Mouse (Mus musculus): Measurements from ENCODE around the gene Phospho1. TPM values are rescaled to one million over a fixed set of nuclear protein-coding genes. Genes with fewer than 3 reads are reported as not detected.
A peak's percentile ranks its signal among the peaks of the same experiment; 100 is the strongest.

Gene Phospho1
- polyA plus RNA-seq, 1 experiment from 2014 or later: 14.9 TPM

GRCm38 (mm10) chr11:95828181-95828964, 4.1 kb downstream of the Phospho1 start:
- WGBS: 70% methylated on average over 11 of the region's 11 CpGs
- no peak overlapping the region for H3K9ac ChIP-seq (ENCODE audit: low read depth, low read length)
- H3K27ac ChIP-seq (replicated peaks; ENCODE audit: low read depth, low read length): no peak overlapping the region
- ATAC-seq (ENCODE audit: low read depth): no peak
- H3K4me3 ChIP-seq (ENCODE audit: low read depth, low read length): no peak overlapping the region
- H3K27me3 ChIP-seq (replicated peaks; ENCODE audit: control insufficient read depth, insufficient read depth, low read length): peaks cover 83% of the 10 kb centered on the region
- H3K36me3 ChIP-seq (ENCODE audit: control insufficient read depth, insufficient read depth, low read length): no peaks in the 10 kb centered on the region
- peaks cover 10% of the 10 kb centered on the region for H3K4me1 ChIP-seq (ENCODE audit: control insufficient read depth, insufficient read depth, low read length)
- DNase-seq (ENCODE audit: low spot score): no peak
- no peaks in the 10 kb centered on the region for H3K9me3 ChIP-seq (ENCODE audit: control insufficient read depth, low read length)
- no peak overlapping the region for H3K4me2 ChIP-seq (ENCODE audit: low read depth, low read length)

GRCm38 (mm10) chr11:95829526-95830050, 5.3 kb downstream of the Phospho1 start:
- H3K4me2 ChIP-seq (ENCODE audit: low read depth, low read length): no peak overlapping the region
- 31% methylated on average over 4 of the region's 4 CpGs for WGBS

GRCm38 (mm10) chr11:95830411-95831275, 6.3 kb downstream of the Phospho1 start:
- H3K9me3 ChIP-seq (ENCODE audit: control insufficient read depth, low read length): no peaks in the 10 kb centered on the region
- H3K4me3 ChIP-seq (ENCODE audit: low read depth, low read length): peak overlapping the region; percentile 34
- ATAC-seq (ENCODE audit: low read depth) (no peak), DNase-seq (ENCODE audit: low spot score) (no peak)
- no peak overlapping the region for H3K27ac ChIP-seq (replicated peaks; ENCODE audit: low read depth, low read length)
- H3K4me2 ChIP-seq (ENCODE audit: low read depth, low read length): peak overlapping the region; percentile 50
- 3% methylated on average over 61 of the region's 80 CpGs for WGBS
- peaks cover 93% of the 10 kb centered on the region for H3K27me3 ChIP-seq (replicated peaks; ENCODE audit: control insufficient read depth, insufficient read depth, low read length)
- H3K4me1 ChIP-seq (ENCODE audit: control insufficient read depth, insufficient read depth, low read length): peaks cover 5% of the 10 kb centered on the region; the same call in 1 of the 2 replicates
- H3K9ac ChIP-seq (ENCODE audit: low read depth, low read length): peak overlapping the region; percentile 43
- no peaks in the 10 kb centered on the region for H3K36me3 ChIP-seq (ENCODE audit: control insufficient read depth, insufficient read depth, low read length)

More at GRCm38 (mm10) chr11:95829526-95830050, 5.3 kb downstream of the Phospho1 start:
- Histone ChIP-seq H3K27ac (replicated peaks; ENCODE audit: low read depth, low read length) (no peak overlapping the region), H3K36me3 (ENCODE audit: control insufficient read depth, insufficient read depth, low read length) (no peaks in the 10 kb centered on the region), H3K27me3 (replicated peaks; ENCODE audit: control insufficient read depth, insufficient read depth, low read length) (peaks cover 93% of the 10 kb centered on the region), H3K4me1 (ENCODE audit: control insufficient read depth, insufficient read depth, low read length) (peaks cover 9% of the 10 kb centered on the region), H3K9me3 (ENCODE audit: control insufficient read depth, low read length) (no peaks in the 10 kb centered on the region), H3K9ac (ENCODE audit: low read depth, low read length) (no peak overlapping the region), H3K4me3 (ENCODE audit: low read depth, low read length) (0 out of 2 replicates have a peak overlapping the region, but pooled peaks have one; percentile 34)
- ATAC-seq (ENCODE audit: low read depth): no peak
- DNase-seq (ENCODE audit: low spot score): no peak

- ATAC-seq (ENCODE audit: low read depth) (no peak), DNase-seq (ENCODE audit: low spot score) (no peak)
- H3K4me3 ChIP-seq (ENCODE audit: low read depth, low read length): peak overlapping the region; percentile 34
- H3K4me2 ChIP-seq (ENCODE audit: low read depth, low read length): peak overlapping the region; percentile 50
- no peak overlapping the region for H3K27ac ChIP-seq (replicated peaks; ENCODE audit: low read depth, low read length)
- no peaks in the 10 kb centered on the region for H3K9me3 ChIP-seq (ENCODE audit: control insufficient read depth, low read length)
- no peaks in the 10 kb centered on the region for H3K36me3 ChIP-seq (ENCODE audit: control insufficient read depth, insufficient read depth, low read length)
- peaks cover 5% of the 10 kb centered on the region; the same call in 1 of the 2 replicates for H3K4me1 ChIP-seq (ENCODE audit: control insufficient read depth, insufficient read depth, low read length)
- 6% methylated on average over 10 of the region's 10 CpGs for WGBS
- H3K9ac ChIP-seq (ENCODE audit: low read depth, low read length): peak overlapping the region; percentile 43; the same call in 1 of the 2 replicates
- H3K27me3 ChIP-seq (replicated peaks; ENCODE audit: control insufficient read depth, insufficient read depth, low read length): peaks cover 99% of the 10 kb centered on the region
Observed at GRCm38 (mm10) chr11:95831276-95831619, 6.9 kb downstream of the Phospho1 start.

GRCm38 (mm10) chr11:95831641-95832040, 7.3 kb downstream of the Phospho1 start:
- Histone ChIP-seq H3K4me1 (ENCODE audit: control insufficient read depth, insufficient read depth, low read length) (peaks cover 8% of the 10 kb centered on the region; the same call in 1 of the 2 replicates), H3K9me3 (ENCODE audit: control insufficient read depth, low read length) (no peaks in the 10 kb centered on the region)
- 5% methylated on average over 14 of the region's 15 CpGs for WGBS

GRCm38 (mm10) chr11:95832129-95833005, 8.1 kb downstream of the Phospho1 start:
- H3K9ac ChIP-seq (ENCODE audit: low read depth, low read length): no peak overlapping the region
- H3K9me3 ChIP-seq (ENCODE audit: control insufficient read depth, low read length): no peaks in the 10 kb centered on the region
- no peaks in the 10 kb centered on the region for H3K36me3 ChIP-seq (ENCODE audit: control insufficient read depth, insufficient read depth, low read length)
- no peak overlapping the region for H3K4me3 ChIP-seq (ENCODE audit: low read depth, low read length)
- peaks cover 92% of the 10 kb centered on the region for H3K27me3 ChIP-seq (replicated peaks; ENCODE audit: control insufficient read depth, insufficient read depth, low read length)
- H3K4me1 ChIP-seq (ENCODE audit: control insufficient read depth, insufficient read depth, low read length): peaks cover 14% of the 10 kb centered on the region
- 40% methylated on average over 18 of the region's 18 CpGs for WGBS
- H3K4me2 ChIP-seq (ENCODE audit: low read depth, low read length): no peak overlapping the region
- H3K27ac ChIP-seq (replicated peaks; ENCODE audit: low read depth, low read length): no peak overlapping the region
- ATAC-seq (ENCODE audit: low read depth) (no peak), DNase-seq (ENCODE audit: low spot score) (no peak)

More at GRCm38 (mm10) chr11:95831641-95832040, 7.3 kb downstream of the Phospho1 start:
- peaks cover 99% of the 10 kb centered on the region for H3K27me3 ChIP-seq (replicated peaks; ENCODE audit: control insufficient read depth, insufficient read depth, low read length)
- H3K36me3 ChIP-seq (ENCODE audit: control insufficient read depth, insufficient read depth, low read length): no peaks in the 10 kb centered on the region
- no peak overlapping the region for H3K9ac ChIP-seq (ENCODE audit: low read depth, low read length)
- H3K4me3 ChIP-seq (ENCODE audit: low read depth, low read length): peak overlapping the region; percentile 34
- no peak for DNase-seq (ENCODE audit: low spot score)
- 0 out of 2 replicates have a peak overlapping the region, but pooled peaks have one; percentile 50 for H3K4me2 ChIP-seq (ENCODE audit: low read depth, low read length)
- no peak for ATAC-seq (ENCODE audit: low read depth)
- H3K27ac ChIP-seq (replicated peaks; ENCODE audit: low read depth, low read length): no peak overlapping the region

GRCm38 (mm10) chr11:95833006-95833570, 8.8 kb downstream of the Phospho1 start:
- Histone ChIP-seq H3K4me2 (ENCODE audit: low read depth, low read length) (no peak overlapping the region), H3K4me3 (ENCODE audit: low read depth, low read length) (no peak overlapping the region), H3K4me1 (ENCODE audit: control insufficient read depth, insufficient read depth, low read length) (peaks cover 17% of the 10 kb centered on the region)

More at GRCm38 (mm10) chr11:95833006-95833570, 8.8 kb downstream of the Phospho1 start:
- no peak overlapping the region for H3K27ac ChIP-seq (replicated peaks; ENCODE audit: low read depth, low read length)
- no peak for ATAC-seq (ENCODE audit: low read depth)
- DNase-seq (ENCODE audit: low spot score): no peak
- no peaks in the 10 kb centered on the region for H3K36me3 ChIP-seq (ENCODE audit: control insufficient read depth, insufficient read depth, low read length)
- peaks cover 86% of the 10 kb centered on the region for H3K27me3 ChIP-seq (replicated peaks; ENCODE audit: control insufficient read depth, insufficient read depth, low read length)
- no peaks in the 10 kb centered on the region for H3K9me3 ChIP-seq (ENCODE audit: control insufficient read depth, low read length)
- WGBS: 15% methylated on average over 8 of the region's 8 CpGs
- H3K9ac ChIP-seq (ENCODE audit: low read depth, low read length): no peak overlapping the region
